Mouse (Mus musculus) C2C12 (cell line): ENCODE measurements around the gene Sycn.

Source experiments
- CTCF ChIP-seq: IDR thresholded peaks from one replicate; pipeline ENCODE4 v1.5.1; 2011; ENCODE audit not compliant: control insufficient read depth, insufficient read depth, insufficient read length
- MAX ChIP-seq: IDR thresholded peaks from one replicate; pipeline ENCODE4 v1.6.1; 2011; ENCODE audit warnings: mild to moderate bottlenecking, control low read depth
- USF1 ChIP-seq: IDR thresholded peaks from one replicate; pipeline ENCODE4 v1.6.1; 2011; ENCODE audit warnings: low read depth, mild to moderate bottlenecking, control low read depth, moderate library complexity

DNA sequence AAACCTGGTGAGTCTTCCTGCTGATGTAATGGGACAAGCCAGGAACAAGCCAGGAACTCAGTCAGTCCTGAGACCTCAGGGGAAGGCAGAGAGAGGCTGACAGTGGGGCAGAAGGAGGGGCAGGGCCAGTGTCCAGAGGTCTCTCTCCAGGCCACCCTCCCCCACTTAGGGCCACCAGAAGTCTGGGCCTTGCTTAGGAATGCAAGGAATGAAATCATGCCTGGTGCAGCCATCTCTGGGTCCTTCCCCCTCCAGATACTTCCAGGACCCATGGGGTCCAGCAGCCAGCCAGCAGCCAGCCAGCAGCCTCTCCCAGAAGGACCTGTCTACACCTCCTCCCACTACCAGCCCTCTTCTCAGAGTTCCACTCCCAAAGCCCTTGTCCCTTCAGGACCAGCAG lies 47.0 kb downstream of the Sycn start:
- TF ChIP-seq CTCF (no peak), USF1 (no peak), MAX (no peak)
